Mouse (Mus musculus) T-helper 17 cell (primary cell): ENCODE results near the gene Rtf1.

Experiments
- in situ Hi-C, 2 experiments: fragments of 300-600 bp; cut with MboI, MseI; formaldehyde crosslinking; loops; 1 replicate in 1 of 2; 2 replicates in 1 of 2; pipeline ENCODE4 v1.15.1; 2025; ENCODE audit warnings: high pct_unique_total_duplicates in 2 of 2

The Rtf1 gene

DNA sequence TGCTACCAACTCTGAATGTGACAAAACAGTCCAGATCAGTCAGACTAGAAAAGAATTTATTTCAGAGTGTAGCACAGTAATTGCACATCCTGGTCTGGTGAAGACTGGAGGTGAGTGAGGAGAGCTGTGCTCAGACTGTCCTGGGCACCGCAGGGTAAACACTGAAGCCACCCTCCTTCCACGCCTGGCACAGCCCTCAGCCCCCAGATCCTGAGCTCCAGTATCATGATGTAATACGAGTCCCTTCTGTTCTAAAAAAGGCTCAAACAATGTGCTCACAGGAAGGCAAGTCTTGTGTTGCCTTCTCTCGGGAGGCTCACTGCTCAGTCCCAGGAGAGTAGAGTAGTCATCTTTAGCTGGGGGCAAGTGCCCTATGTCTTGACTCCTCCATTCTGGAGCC is 89.1 kb downstream of the Rtf1 start:
- in situ Hi-C loops: no loop called here

GRCm38 (mm10) chr2:119767246-119767645 is 92.4 kb downstream of the Rtf1 start:
- in situ Hi-C loops: no loop called here
